Mouse (Mus musculus) midbrain, postnatal 0 days (tissue): ENCODE data around the gene Gse1. TPM values are rescaled to one million over a fixed set of nuclear protein-coding genes. Genes with fewer than 3 reads are reported as not detected.

Source experiments
- ATAC-seq: fragments of 200-750 bp; cut with Nextera tagmentation; 2 replicates; pipeline ENCODE4 v1.8.0; 2017; ENCODE audit warnings: moderate number of reproducible peaks, mild to moderate bottlenecking, moderate TSS enrichment, moderate library complexity; ENCODE audit not compliant: low FRiP score
- DNase-seq: peaks from one replicate; pipeline ENCODE4 v3.0.0-alpha.2; 2015; ENCODE audit warnings: low spot score
- H3K27ac ChIP-seq: fragments of 300-500 bp; sonication (generic); 2 replicates; pipeline ENCODE4 v1.5.1; 2014; ENCODE audit warnings: low read depth, mild to moderate bottlenecking, low read length, mixed read lengths
- H3K27me3 ChIP-seq: fragments of 300-500 bp; sonication (generic); 2 replicates; pipeline ENCODE4 v1.6.1; 2014; ENCODE audit warnings: low read length, control low read depth, mixed read lengths; ENCODE audit not compliant: insufficient read depth
- H3K36me3 ChIP-seq: fragments of 300-500 bp; sonication (generic); 2 replicates; pipeline ENCODE4 v1.6.1; 2014; ENCODE audit warnings: low read length, control low read depth, mixed read lengths; ENCODE audit not compliant: insufficient read depth
- H3K4me1 ChIP-seq: fragments of 300-500 bp; sonication (generic); 2 replicates; pipeline ENCODE4 v1.6.1; 2014; ENCODE audit warnings: mild to moderate bottlenecking, control low read depth, antibody characterized with exemption, low read length, mixed read lengths; ENCODE audit not compliant: insufficient read depth
- H3K4me2 ChIP-seq: fragments of 300-500 bp; sonication (generic); 2 replicates; pipeline ENCODE4 v1.6.1; 2014; ENCODE audit warnings: low read depth, mild to moderate bottlenecking, low read length, mixed read lengths; ENCODE audit not compliant: poor library complexity, severe bottlenecking
- H3K4me3 ChIP-seq: fragments of 300-500 bp; sonication (generic); 2 replicates; pipeline ENCODE4 v1.5.1; 2014; ENCODE audit warnings: low read depth, mild to moderate bottlenecking, low read length, moderate library complexity
- H3K9ac ChIP-seq: fragments of 300-500 bp; sonication (generic); replicated peaks from 2 replicates; pipeline ENCODE4 v1.6.1; 2014; ENCODE audit warnings: mild to moderate bottlenecking, low read length, moderate library complexity, mixed read lengths; ENCODE audit not compliant: poor library complexity, severe bottlenecking
- H3K9me3 ChIP-seq: fragments of 300-500 bp; sonication (generic); 2 replicates; pipeline ENCODE4 v1.6.1; 2016; ENCODE audit warnings: low read length, control low read depth
- CTCF ChIP-seq: IDR thresholded peaks from 2 replicates; pipeline ENCODE4 v1.5.1; 2016; ENCODE audit warnings: antibody characterized with exemption, mild to moderate bottlenecking
- WGBS: fragments of 180-500 bp; shearing (Covaris S2); extraction: QIAGEN DNeasy Blood & Tissue Kit; methylation state at CpG from one replicate; pipeline ENCODE4 v1.1.7; 2014; 5-methylcytosine and 5-hydroxymethylcytosine counted together
- polyA plus RNA-seq: library from polyadenylated mRNA; unstranded; fragments of >200 nt; fragmentation: Nextera tagmentation; extraction: Ambion mirVana; gene quantifications from 2 replicates; pipeline ENCODE4 v1.2.1, GENCODE M21; 2015
- total RNA-seq: library from RNA; depleted of rRNA; stranded (reverse); fragments of >200 nt; gene quantifications from 2 replicates; pipeline ENCODE4 v1.2.3, GENCODE M21; 2014

The Gse1 gene
- total and polyA plus RNA-seq, 2 experiments from 2014 or later: 12.4 to 51.3 TPM

DNA sequence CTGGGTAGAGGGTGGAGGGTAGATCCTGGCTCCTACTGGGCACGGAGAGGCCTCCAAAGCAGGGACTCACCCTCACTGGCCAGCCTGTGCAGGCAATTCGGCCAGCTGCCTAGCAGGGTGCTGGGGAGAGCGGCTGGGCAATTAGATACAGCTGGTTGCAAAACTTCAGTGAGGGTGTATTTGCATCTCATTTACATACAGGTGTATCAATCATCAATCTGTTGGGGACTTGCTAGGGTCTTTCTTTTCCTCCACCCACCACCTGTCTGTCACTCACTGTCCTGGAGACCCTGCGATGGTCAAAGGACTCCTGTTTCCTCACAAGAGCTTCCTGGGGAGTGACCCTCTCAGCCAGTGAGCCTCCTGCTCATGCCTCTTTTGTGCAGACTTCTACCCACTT is 148.0 kb downstream of the Gse1 start:
- H3K27ac ChIP-seq: no peak overlapping the region
- no peak overlapping the region for H3K4me2 ChIP-seq
- TF ChIP-seq CTCF: no peak
- H3K4me1 ChIP-seq: peaks cover 4% of the 10 kb centered on the region; the same call in 1 of the 2 replicates
- ATAC-seq (no peak), DNase-seq (no peak)
- no peak overlapping the region for H3K9ac ChIP-seq
- no peak overlapping the region for H3K4me3 ChIP-seq
- 47% methylated on average over 4 of the region's 4 CpGs for WGBS
- H3K9me3 ChIP-seq: no peaks in the 10 kb centered on the region
- H3K27me3 ChIP-seq: no peaks in the 10 kb centered on the region
- H3K36me3 ChIP-seq: no peaks in the 10 kb centered on the region

DNA sequence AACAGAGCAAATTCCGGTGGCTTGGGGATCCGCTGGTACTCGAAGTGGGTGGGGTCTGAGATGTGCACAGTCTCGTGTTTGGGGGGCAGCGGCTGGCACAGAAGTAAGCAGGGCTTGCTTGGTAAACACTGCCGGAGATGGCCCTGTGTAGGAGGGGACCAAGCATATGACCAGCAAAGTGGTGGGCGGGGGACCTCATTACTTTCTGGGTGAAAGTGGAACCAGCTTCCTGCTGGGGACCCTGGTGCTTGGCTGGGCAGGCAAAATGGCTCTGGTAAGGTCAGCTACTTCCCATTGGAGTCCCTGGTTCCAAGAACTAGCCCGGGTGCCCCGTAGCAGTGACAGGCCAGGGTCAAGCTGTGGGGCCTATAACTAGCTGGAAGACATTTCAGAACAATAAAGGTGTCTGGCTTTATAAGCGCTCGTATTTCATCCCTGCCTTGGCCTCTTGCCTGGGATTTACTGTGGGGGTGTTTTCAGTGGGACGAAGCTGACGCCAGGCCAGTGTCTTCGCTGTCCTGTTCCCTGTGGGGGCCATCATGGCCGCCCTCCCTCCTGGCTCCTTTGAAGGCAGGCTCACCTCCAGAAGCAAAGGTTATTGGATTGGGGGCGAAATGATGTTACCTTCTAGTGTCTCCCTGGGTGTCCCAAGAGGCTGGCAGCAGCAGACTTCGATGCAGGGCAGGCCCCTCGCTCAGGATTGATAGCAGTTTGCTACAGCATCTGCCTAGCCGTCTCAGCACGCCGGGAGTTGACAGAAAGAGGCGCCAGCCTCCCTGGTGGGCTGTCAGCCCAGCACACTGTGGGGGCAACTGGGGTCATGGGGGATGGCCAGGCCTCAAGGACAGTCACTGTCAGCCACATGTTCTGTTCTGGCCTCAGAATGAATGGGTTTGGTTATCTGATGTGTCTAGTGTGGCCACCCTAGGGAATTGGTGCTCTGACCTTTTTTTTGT is 148.9 kb downstream of the Gse1 start:
- Histone ChIP-seq H3K4me2 (no peak overlapping the region), H3K4me1 (peaks cover 8% of the 10 kb centered on the region; the same call in 1 of the 2 replicates), H3K9me3 (no peaks in the 10 kb centered on the region), H3K27ac (no peak overlapping the region), H3K27me3 (no peaks in the 10 kb centered on the region), H3K36me3 (no peaks in the 10 kb centered on the region), H3K4me3 (no peak overlapping the region), H3K9ac (no peak overlapping the region)
- WGBS: 60% methylated on average over 22 of the region's 22 CpGs
- no peak for TF ChIP-seq CTCF
- DNase-seq (no peak), ATAC-seq (no peak)

DNA sequence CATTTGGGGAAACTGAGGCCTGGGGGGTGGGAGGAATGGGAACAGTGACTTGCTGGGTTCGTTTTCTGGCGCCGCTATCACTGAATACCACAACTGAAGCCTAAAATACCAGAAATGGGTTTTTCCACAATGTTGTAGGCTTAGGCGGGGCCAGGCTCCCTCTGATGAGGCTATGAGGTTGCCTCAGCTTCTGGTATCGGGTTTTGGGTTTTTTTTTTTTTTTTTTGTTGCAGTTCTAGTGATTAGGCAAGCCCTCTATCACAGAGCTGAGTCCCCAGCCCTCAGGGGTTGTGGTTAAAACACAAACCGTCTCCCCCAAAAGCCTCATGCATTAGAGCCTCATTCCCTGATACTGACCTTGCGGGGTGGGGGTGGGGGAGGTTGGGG is 149.5 kb downstream of the Gse1 start:
- H3K27me3 ChIP-seq: no peaks in the 10 kb centered on the region
- H3K9ac ChIP-seq: no peak overlapping the region
- TF ChIP-seq CTCF: no peak
- no peak overlapping the region for H3K4me3 ChIP-seq
- no peak overlapping the region for H3K4me2 ChIP-seq
- DNase-seq (no peak), ATAC-seq (no peak)
- no peaks in the 10 kb centered on the region for H3K36me3 ChIP-seq
- no peaks in the 10 kb centered on the region for H3K9me3 ChIP-seq
- peaks cover 13% of the 10 kb centered on the region; the same call in 1 of the 2 replicates for H3K4me1 ChIP-seq
- WGBS: 70% methylated on average over 7 of the region's 7 CpGs
- no peak overlapping the region for H3K27ac ChIP-seq

DNA sequence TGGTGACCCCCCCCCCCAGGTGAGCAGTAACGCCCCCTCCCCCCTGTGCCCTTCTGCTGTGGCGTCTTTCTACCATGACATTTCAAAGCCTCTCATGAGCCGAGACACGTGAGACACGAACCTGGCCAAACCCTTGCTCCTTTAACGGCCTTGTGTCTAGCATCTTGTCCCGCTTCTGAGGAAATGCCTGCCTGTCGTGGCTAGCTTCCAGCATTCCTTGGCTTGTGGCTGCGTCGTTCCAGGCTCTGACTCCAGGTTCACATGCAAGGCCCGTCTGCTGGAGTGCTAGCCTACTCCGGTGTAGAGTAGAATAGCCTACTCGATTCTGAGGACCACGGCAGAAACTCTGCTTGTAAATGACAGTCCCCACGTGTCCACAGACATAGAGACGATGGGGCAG is 150.1 kb downstream of the Gse1 start:
- Histone ChIP-seq H3K4me3 (no peak overlapping the region), H3K36me3 (no peaks in the 10 kb centered on the region), H3K4me2 (no peak overlapping the region), H3K27ac (no peak overlapping the region), H3K4me1 (peaks cover 13% of the 10 kb centered on the region; the same call in 1 of the 2 replicates), H3K9ac (no peak overlapping the region), H3K9me3 (no peaks in the 10 kb centered on the region), H3K27me3 (no peaks in the 10 kb centered on the region)
- DNase-seq (no peak), ATAC-seq (no peak)
- 42% methylated on average over 14 of the region's 16 CpGs for WGBS
- no peak for TF ChIP-seq CTCF

DNA sequence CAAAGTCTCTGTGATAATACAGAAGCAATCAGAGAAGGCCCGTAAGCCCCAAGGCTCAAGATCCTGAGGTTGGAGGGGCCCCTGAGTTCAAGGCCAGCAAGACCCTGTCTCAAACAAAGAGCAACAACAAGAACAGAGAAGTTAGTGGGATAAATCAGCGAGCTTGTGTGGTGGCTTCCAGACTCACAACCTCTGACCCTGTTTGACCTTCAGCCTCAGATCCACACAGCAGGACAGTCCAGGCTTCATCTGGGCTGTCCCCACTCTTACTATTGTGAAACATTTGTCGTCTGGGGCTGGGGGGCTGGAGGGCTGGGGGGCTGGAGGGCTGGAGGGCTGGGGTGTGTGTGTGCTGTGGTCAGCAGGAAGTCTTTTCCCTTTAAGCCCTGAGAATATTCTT is 150.8 kb downstream of the Gse1 start:
- Histone ChIP-seq H3K4me2 (no peak overlapping the region), H3K36me3 (no peaks in the 10 kb centered on the region), H3K4me3 (no peak overlapping the region), H3K27ac (no peak overlapping the region), H3K27me3 (no peaks in the 10 kb centered on the region), H3K4me1 (peaks cover 13% of the 10 kb centered on the region; the same call in 1 of the 2 replicates), H3K9ac (no peak overlapping the region), H3K9me3 (no peaks in the 10 kb centered on the region)
- TF ChIP-seq CTCF: no peak
- DNase-seq: no peak
- no peak for ATAC-seq
- 57% methylated on average over 3 of the region's 3 CpGs for WGBS

DNA sequence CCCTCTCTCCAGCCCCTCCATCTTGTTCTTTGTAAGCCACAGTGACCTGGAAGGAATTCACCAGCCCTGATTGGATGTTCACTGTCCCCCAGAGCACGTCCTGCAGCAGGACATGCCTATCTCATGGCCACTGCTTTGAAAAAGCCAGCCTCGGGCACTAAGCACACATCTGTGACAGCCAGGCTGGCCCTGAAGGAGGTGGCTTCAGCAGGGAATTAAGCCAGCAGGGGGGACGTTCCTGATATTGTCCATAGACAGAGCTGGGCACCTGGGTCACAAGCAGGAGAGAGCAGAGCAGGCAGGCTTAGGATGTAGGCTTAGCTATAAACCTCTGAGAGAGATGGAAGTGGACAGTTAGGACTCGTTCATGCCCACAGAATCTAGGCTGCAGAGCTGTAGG is 153.6 kb downstream of the Gse1 start:
- H3K9ac ChIP-seq: peak overlapping the region; percentile 33; the same call in 1 of the 2 replicates
- no peak overlapping the region for H3K4me2 ChIP-seq
- no peak overlapping the region for H3K4me3 ChIP-seq
- H3K27me3 ChIP-seq: no peaks in the 10 kb centered on the region
- ATAC-seq (no peak; the same call in 1 of the 2 replicates), DNase-seq (no peak)
- no peaks in the 10 kb centered on the region for H3K9me3 ChIP-seq
- peak overlapping the region; percentile 38; the same call in 1 of the 2 replicates for H3K27ac ChIP-seq
- 21% methylated on average over 4 of the region's 4 CpGs for WGBS
- peaks cover 9% of the 10 kb centered on the region; the same call in 1 of the 2 replicates for H3K4me1 ChIP-seq
- no peaks in the 10 kb centered on the region for H3K36me3 ChIP-seq
- TF ChIP-seq CTCF: peak; percentile 20; the same call in 1 of the 2 replicates
